Mouse (Mus musculus) cerebellum, adult 2 months (tissue): ENCODE measurements around the gene Zfp84. TPM values are rescaled to one million over a fixed set of nuclear protein-coding genes. Genes with fewer than 3 reads are reported as not detected.
A peak's percentile ranks its signal among the peaks of the same experiment; 100 is the strongest.

ENCODE experiments used
- DNase-seq, 2 experiments: peaks; one replicate each; pipeline ENCODE4 v3.0.0; 2021
- H3K27ac ChIP-seq: fragments of 200-500 bp; 2 replicates; pipeline ENCODE4 v1.5.1; 2012; ENCODE audit warnings: low read length, control low read depth, inconsistent platforms; ENCODE audit not compliant: insufficient read depth
- H3K27me3 ChIP-seq: fragments of 200-500 bp; 2 replicates; pipeline ENCODE4 v1.6.1; 2012; ENCODE audit warnings: inconsistent platforms, mild to moderate bottlenecking, low read length, moderate library complexity; ENCODE audit not compliant: control insufficient read depth, insufficient read depth
- H3K4me1 ChIP-seq: fragments of 200-500 bp; 2 replicates; pipeline ENCODE4 v1.6.1; 2011; ENCODE audit warnings: low read length; ENCODE audit not compliant: control insufficient read depth, insufficient read depth
- H3K4me3 ChIP-seq: fragments of 200-500 bp; replicated peaks from 2 replicates; pipeline ENCODE3; 2011; ENCODE audit warnings: mild to moderate bottlenecking, low read depth, low read length, control low read depth; ENCODE audit not compliant: insufficient read depth
- CTCF ChIP-seq: fragments of 200-500 bp; IDR thresholded peaks from 2 replicates; pipeline ENCODE4 v1.5.1; 2011; ENCODE audit warnings: low read depth, mild to moderate bottlenecking, control low read depth, low read length, moderate library complexity, borderline replicate concordance; ENCODE audit not compliant: insufficient read depth
- POLR2A ChIP-seq: fragments of 200-500 bp; IDR thresholded peaks from 2 replicates; pipeline ENCODE4 v1.6.1; 2011; ENCODE audit warnings: low read length, control low read depth, borderline replicate concordance; ENCODE audit not compliant: insufficient read depth
- WGBS: fragments of 180-500 bp; shearing (Covaris S2); methylation state at CpG from one replicate; pipeline ENCODE4 v1.1.7; 2018; 5-methylcytosine and 5-hydroxymethylcytosine counted together
- polyA plus RNA-seq: library from polyadenylated mRNA; depleted of rRNA; stranded (reverse); fragments of >200 nt; gene quantifications from 2 replicates; pipeline ENCODE4 v1.2.3, GENCODE M21; 2012

The Zfp84 gene
- polyA plus RNA-seq, 1 experiment = 11.1 TPM

DNA sequence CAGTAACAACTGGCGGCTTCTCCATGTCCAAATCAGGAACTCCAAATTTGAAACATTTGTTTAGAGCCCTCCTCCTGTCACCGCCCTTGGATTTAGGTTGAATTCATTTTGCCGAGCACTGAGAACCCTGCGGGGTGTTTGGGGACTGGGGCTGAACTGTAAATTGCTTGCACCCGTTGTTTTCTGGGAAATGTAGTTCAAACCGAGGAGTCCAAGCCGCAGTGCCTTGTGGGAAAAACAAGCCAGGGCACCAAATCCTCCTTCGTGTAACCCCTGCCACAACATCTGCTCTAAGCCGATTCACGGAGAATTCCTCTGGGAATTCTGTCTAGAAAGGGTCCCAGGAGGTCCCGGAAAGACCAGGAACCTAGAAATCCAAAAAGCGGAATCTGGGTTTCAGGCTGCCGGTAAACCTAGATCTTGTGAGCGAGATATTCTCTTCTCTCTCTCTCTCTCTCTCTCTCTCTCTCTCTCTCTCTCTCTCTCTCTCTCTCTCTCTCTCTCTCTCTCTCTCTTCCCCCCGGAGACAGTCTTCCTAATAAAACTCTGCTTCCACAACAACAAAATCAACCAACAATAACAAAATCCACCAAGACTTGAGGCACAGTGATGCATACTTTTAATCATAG lies 1.2 kb upstream of the Zfp84 start:
- no peaks in the 10 kb centered on the region for H3K27me3 ChIP-seq
- H3K4me3 ChIP-seq = peak overlapping the region; percentile 58
- DNase-seq = peak; percentile 90 to 91
- 2% methylated on average over 14 of the region's 15 CpGs for WGBS
- peaks cover 4% of the 10 kb centered on the region; the same call in 1 of the 2 replicates for H3K4me1 ChIP-seq
- H3K27ac ChIP-seq = peak overlapping the region; percentile 60
- TF ChIP-seq CTCF = no peak
- peak; percentile 51; the same call in 1 of the 2 replicates for TF ChIP-seq POLR2A

DNA sequence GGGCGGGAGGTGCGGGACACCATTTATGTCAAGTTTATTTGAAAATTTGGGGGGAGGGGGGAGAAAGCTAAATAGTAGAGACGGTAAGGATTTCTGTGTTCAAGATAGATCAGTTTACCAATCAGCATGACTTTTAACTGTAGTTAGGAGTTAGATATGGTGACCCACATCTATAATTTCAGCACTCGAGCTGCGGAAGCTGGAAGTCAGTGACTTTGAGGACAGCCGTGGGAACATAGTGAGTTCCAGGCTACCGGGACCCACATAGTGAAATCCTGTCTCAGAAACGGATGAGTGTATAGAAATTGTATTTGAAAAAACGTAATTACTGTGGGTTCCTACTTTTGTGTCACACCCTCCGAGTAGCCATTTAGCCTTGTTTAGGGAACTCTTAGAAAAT lies 628 bp downstream of the Zfp84 start:
- H3K4me1 ChIP-seq = peaks cover 4% of the 10 kb centered on the region; the same call in 1 of the 2 replicates
- peak overlapping the region; percentile 70 for H3K4me3 ChIP-seq
- 5% methylated on average over 10 of the region's 10 CpGs for WGBS
- DNase-seq = no peak
- no peaks in the 10 kb centered on the region for H3K27me3 ChIP-seq
- TF ChIP-seq POLR2A = no peak
- no peak for TF ChIP-seq CTCF
- no peak overlapping the region for H3K27ac ChIP-seq

DNA sequence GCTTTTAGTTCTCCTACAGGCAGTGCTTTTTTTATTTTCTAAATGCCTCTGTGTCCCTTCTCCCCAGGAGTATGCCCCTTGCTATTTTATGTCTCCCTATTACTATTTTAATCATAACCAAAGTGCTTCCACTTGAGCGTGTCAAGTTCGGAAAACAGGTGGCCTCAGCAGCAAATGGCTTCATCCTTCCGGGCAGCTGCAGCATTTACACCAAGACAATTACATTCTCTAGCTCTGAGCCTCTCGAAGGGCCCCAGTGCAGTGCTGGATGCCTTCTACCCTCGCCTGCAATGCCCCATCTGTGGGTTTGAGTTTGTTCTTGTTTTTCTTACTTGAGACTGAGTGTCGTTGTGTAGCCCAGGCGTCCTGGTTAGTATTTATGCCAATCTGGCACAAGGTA lies 5.2 kb downstream of the Zfp84 start:
- Histone ChIP-seq H3K27ac (no peak overlapping the region), H3K4me1 (no peaks in the 10 kb centered on the region), H3K27me3 (no peaks in the 10 kb centered on the region), H3K4me3 (no peak overlapping the region)
- TF ChIP-seq CTCF (no peak), POLR2A (no peak)
- DNase-seq = no peak
- 90% methylated on average over 7 of the region's 7 CpGs for WGBS

- TF ChIP-seq CTCF = no peak
- no peak for TF ChIP-seq POLR2A
These were observed 6.0 kb downstream of the Zfp84 start for GRCm38 (mm10) chr7:29774371-29774770.

DNA sequence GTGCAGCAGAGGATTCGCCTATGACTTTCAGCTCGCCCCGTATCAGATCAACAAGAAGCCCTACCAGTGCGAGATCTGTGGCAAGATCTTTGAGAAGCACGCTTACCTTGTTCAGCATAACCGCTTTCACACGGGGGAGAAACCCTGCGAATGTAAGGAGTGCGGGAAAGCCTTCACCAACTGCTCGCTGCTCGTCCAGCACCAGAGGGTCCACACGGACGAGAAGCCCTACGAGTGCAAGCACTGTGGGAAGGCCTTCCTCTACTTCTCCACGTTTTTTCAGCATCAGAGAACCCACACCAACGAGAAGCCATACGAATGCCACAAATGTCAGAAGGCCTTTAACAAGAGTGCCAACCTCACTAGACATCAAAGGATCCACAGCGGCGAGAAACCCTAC lies 8.2 kb downstream of the Zfp84 start:
- no peaks in the 10 kb centered on the region for H3K27me3 ChIP-seq
- no peak overlapping the region for H3K4me3 ChIP-seq
- no peaks in the 10 kb centered on the region for H3K4me1 ChIP-seq
- 96% methylated on average over 19 of the region's 19 CpGs for WGBS
- TF ChIP-seq POLR2A = no peak
- no peak for TF ChIP-seq CTCF
- no peak overlapping the region for H3K27ac ChIP-seq
- no peak for DNase-seq

More at GRCm38 (mm10) chr7:29774371-29774770, 6.0 kb downstream of the Zfp84 start:
- WGBS = 85% methylated on average over 3 of the region's 3 CpGs
- H3K4me1 ChIP-seq = no peaks in the 10 kb centered on the region
- H3K27me3 ChIP-seq = no peaks in the 10 kb centered on the region
- H3K27ac ChIP-seq = no peak overlapping the region
- no peak for DNase-seq
- H3K4me3 ChIP-seq = no peak overlapping the region

DNA sequence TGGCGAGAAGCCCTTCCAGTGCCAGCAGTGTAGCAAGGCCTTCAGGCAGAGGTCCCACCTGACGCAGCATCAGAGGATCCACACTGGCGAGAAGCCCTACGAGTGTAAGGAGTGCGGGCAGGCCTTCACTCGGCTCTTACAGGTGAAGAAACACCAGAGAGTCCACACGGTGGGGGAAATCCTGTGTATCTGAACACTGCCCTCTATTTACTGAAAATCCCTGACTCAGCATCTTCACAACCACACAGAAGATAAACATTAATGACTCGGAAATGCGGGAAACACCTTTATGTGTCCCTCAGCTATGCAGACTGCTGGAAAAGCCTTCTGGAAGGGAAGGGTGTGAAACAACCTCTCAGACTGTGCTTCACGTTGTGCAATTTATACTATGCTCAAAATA lies 9.0 kb downstream of the Zfp84 start:
- no peaks in the 10 kb centered on the region for H3K27me3 ChIP-seq
- no peak overlapping the region for H3K27ac ChIP-seq
- no peaks in the 10 kb centered on the region for H3K4me1 ChIP-seq
- no peak overlapping the region for H3K4me3 ChIP-seq
- no peak for TF ChIP-seq POLR2A
- no peak for TF ChIP-seq CTCF
- DNase-seq = no peak
- WGBS = 93% methylated on average over 10 of the region's 10 CpGs

- TF ChIP-seq CTCF (no peak), POLR2A (peak; percentile 68)
- H3K27ac ChIP-seq = peak within 1 kb of the TSS; percentile 81
- under 1% methylated on average over 45 of the region's 45 CpGs for WGBS
- H3K4me3 ChIP-seq = peak within 1 kb of the TSS; percentile 75
- no peaks in the 10 kb centered on the region for H3K27me3 ChIP-seq
- peaks cover 2% of the 10 kb centered on the region for H3K4me1 ChIP-seq
- DNase-seq = peak; percentile 90 to 92
These were observed 15.7 kb downstream of the Zfp84 start, which contains the start of gene Zfp30 for GRCm38 (mm10) chr7:29783871-29784551. TSS of gene Zfp30 (plus strand) at chr7:29783998.

DNA sequence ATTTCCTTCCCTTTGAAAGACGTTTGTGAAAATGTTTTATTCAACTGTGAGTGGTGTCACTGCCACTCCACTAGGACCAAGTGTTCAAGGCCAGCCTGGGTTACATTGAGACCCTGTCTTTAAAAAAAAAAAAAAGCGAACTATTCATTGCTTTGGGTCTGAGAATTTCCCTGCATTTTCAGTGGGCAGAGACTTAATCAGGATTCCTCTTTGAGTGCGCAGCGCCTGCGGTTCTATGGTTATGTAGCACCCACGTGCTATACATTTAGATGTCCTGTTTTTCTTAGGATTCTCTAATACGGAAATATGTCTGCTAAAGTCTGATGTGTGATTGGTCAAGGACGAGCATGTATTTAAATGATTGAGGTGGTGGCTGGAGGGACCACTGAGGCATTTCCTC lies 16.7 kb downstream of the Zfp84 start:
- no peak for TF ChIP-seq CTCF
- TF ChIP-seq POLR2A = no peak
- WGBS = 18% methylated on average over 8 of the region's 8 CpGs
- H3K4me3 ChIP-seq = peak overlapping the region; percentile 75
- DNase-seq = no peak
- peaks cover 2% of the 10 kb centered on the region for H3K4me1 ChIP-seq
- H3K27me3 ChIP-seq = no peaks in the 10 kb centered on the region
- no peak overlapping the region for H3K27ac ChIP-seq
